10 mouse cellular contexts compared by ENCODE assay signal in genomic region chr7:118517819-118518218, GRCm38 (mm10). TPM values are rescaled to one million over a fixed set of nuclear protein-coding genes. Genes with fewer than 3 reads are reported as not detected.
A peak's percentile ranks its signal among the peaks of the same experiment; 100 is the strongest.
DNase-seq lines count a peak whose midpoint lies in the region; ATAC-seq and TF ChIP-seq lines count a peak whose summit lies in the region.
"Had no signal": no experiment of that assay in that cellular context is flagged by ENCODE, and none has a peak within 500 bp of the region (broad histone marks: within the 10 kb centered on the region; RNA-seq: fewer than 3 reads in every experiment).

No protein-coding gene starts in this region.

- in situ Hi-C loops in Patski (cut with MboI; ENCODE audit: low pct_unique_long_range_greater_than_20kb) = no loop called here

- H3K9ac ChIP-seq in hindbrain, postnatal 0 days (replicated peaks; ENCODE audit: low read length) = no peak overlapping the region
- H3K9ac ChIP-seq in hindbrain, embryonic 12.5 days = no peak overlapping the region
- H3K9ac ChIP-seq in midbrain, embryonic 13.5 days (replicated peaks) = no peak overlapping the region
- H3K9ac ChIP-seq: limb, embryonic 13.5 days had no signal

- H3K4me2 ChIP-seq in hindbrain, postnatal 0 days (ENCODE audit: low read depth, low read length) = no peak overlapping the region
- H3K4me2 ChIP-seq in hindbrain, embryonic 12.5 days (replicated peaks) = no peak overlapping the region
- H3K4me2 ChIP-seq in midbrain, embryonic 13.5 days (replicated peaks) = no peak overlapping the region

- H3K4me1 ChIP-seq in hindbrain, postnatal 0 days (ENCODE audit: insufficient read depth, low read length) = no peaks in the 10 kb centered on the region
- peaks cover 6% of the 10 kb centered on the region; the same call in 1 of the 2 replicates for H3K4me1 ChIP-seq in hindbrain, embryonic 12.5 days
- no peaks in the 10 kb centered on the region for H3K4me1 ChIP-seq in midbrain, embryonic 13.5 days (replicated peaks)
- H3K4me1 ChIP-seq: limb, embryonic 13.5 days had no signal

- CTCF ChIA-PET in Patski (lab: Charles Lee) = interaction anchor here (1.0 to 3.5 kb wide), 13 partner anchors 9 to 210 kb away, joined by 3 to 24 read pairs (median 7); partner anchors contain the start of gene Syt17

- ATAC-seq in hindbrain, postnatal 0 days = peak; percentile 50; the same call in 1 of the 2 replicates
- no peak for ATAC-seq in hindbrain, embryonic 12.5 days (ENCODE audit: low FRiP score)
- no peak for ATAC-seq in Patski
- peak; percentile 50; the same call in 1 of the 2 replicates for ATAC-seq in midbrain, embryonic 13.5 days
- no peak for ATAC-seq in erythroblast, adult 5-6 weeks (replicated peaks; ENCODE audit: low FRiP score, poor library complexity, severe bottlenecking)

- H3K27me3 ChIP-seq in hindbrain, postnatal 0 days (ENCODE audit: insufficient read depth, low read length) = no peaks in the 10 kb centered on the region
- no peaks in the 10 kb centered on the region; the same call in 1 of the 2 replicates for H3K27me3 ChIP-seq in hindbrain, embryonic 12.5 days
- H3K27me3 ChIP-seq in Patski = no peaks in the 10 kb centered on the region
- H3K27me3 ChIP-seq in midbrain, embryonic 13.5 days = 0 out of 2 replicates have a peak, but pooled peaks cover 3% of the 10 kb centered on the region
- H3K27me3 ChIP-seq: limb, embryonic 13.5 days had no signal

- TF ChIP-seq CTCF in hindbrain, postnatal 0 days (IDR thresholded peaks at IDR 0.05; ENCODE audit: low read depth) = peak; percentile 57
- peak; percentile 18 for TF ChIP-seq CTCF in Patski (IDR thresholded peaks at IDR 0.05)

- intact Hi-C loops in left cerebral cortex, postnatal 36 days (cut with DNase I) = loop anchor here (1.0 kb wide), 2 partner anchors 70 to 214 kb away; partner anchors contain the start of gene Syt17

- POLR2A ChIA-PET in Patski (lab: Charles Lee) = interaction anchor here (0.7 kb wide), 1 partner anchor 55 kb away, joined by 3 read pairs; no protein-coding TSS in a partner anchor

- DNase-seq in hindbrain, postnatal 0 days (ENCODE audit: low spot score) = peak; percentile 15
- no peak for DNase-seq in Patski (ENCODE audit: low read depth, low spot score)
- peak; percentile 19 for DNase-seq in kidney, postnatal 14 days
- no peak for DNase-seq in left cerebral cortex, postnatal 36 days (ENCODE audit: low spot score in 2 of 2)
- DNase-seq in layer of hippocampus, postnatal 36 days = no peak

- WGBS in hindbrain, postnatal 0 days = 72% methylated on average over 2 of the region's 2 CpGs
- 62% methylated on average over 2 of the region's 2 CpGs for WGBS in hindbrain, embryonic 12.5 days
- WGBS in midbrain, embryonic 13.5 days = 70% methylated on average over 2 of the region's 2 CpGs

- H3K27ac ChIP-seq in hindbrain, postnatal 0 days = no peak overlapping the region
- H3K27ac ChIP-seq in hindbrain, embryonic 12.5 days = no peak overlapping the region
- no peak overlapping the region for H3K27ac ChIP-seq in midbrain, embryonic 13.5 days
- H3K27ac ChIP-seq: limb, embryonic 13.5 days had no signal

- no peaks in the 10 kb centered on the region for H3K36me3 ChIP-seq in hindbrain, postnatal 0 days (ENCODE audit: insufficient read depth, low read length)
- H3K36me3 ChIP-seq in hindbrain, embryonic 12.5 days = no peaks in the 10 kb centered on the region
- H3K36me3 ChIP-seq in midbrain, embryonic 13.5 days = peaks cover 7% of the 10 kb centered on the region; the same call in 1 of the 2 replicates
- H3K36me3 ChIP-seq: limb, embryonic 13.5 days had no signal

- no peak overlapping the region for H3K4me3 ChIP-seq in hindbrain, postnatal 0 days (ENCODE audit: low read length)
- no peak overlapping the region for H3K4me3 ChIP-seq in hindbrain, embryonic 12.5 days
- H3K4me3 ChIP-seq in midbrain, embryonic 13.5 days (replicated peaks) = no peak overlapping the region
- H3K4me3 ChIP-seq: erythroblast, embryonic 14.5 days; limb, embryonic 13.5 days had no signal

- H3K9me3 ChIP-seq in hindbrain, postnatal 0 days (ENCODE audit: low read length) = no peaks in the 10 kb centered on the region
- no peaks in the 10 kb centered on the region for H3K9me3 ChIP-seq in hindbrain, embryonic 12.5 days (replicated peaks)
- no peaks in the 10 kb centered on the region for H3K9me3 ChIP-seq in midbrain, embryonic 13.5 days
- H3K9me3 ChIP-seq: limb, embryonic 13.5 days had no signal

RNA-seq across cellular contexts. Expression of gene Coq7, which starts 15.3 kb away (rescaled TPM):
- 32.0 and 35.8 TPM in 2 replicates for total RNA-seq in hindbrain, postnatal 0 days (2014; rRNA removed)
- 154 and 157 TPM in 2 replicates for polyA plus RNA-seq in hindbrain, postnatal 0 days (2015; fragmentation: Nextera tagmentation; extraction: Ambion mirVana)
- polyA plus RNA-seq in hindbrain, embryonic 12.5 days (2016; fragmentation: Nextera tagmentation; extraction: Ambion mirVana) = 83.3 and 90.4 TPM in 2 replicates
- polyA plus RNA-seq in Patski (2021) = 61.7 TPM
- 98.8 and 110 TPM in 2 replicates for polyA plus RNA-seq in midbrain, embryonic 13.5 days (2015; fragmentation: Nextera tagmentation; extraction: Ambion mirVana)
- total RNA-seq in erythroblast, adult 5-6 weeks (2015; ENCODE audit: low replicate concordance) = 8.5 and 8.6 TPM in 2 replicates
- total RNA-seq in erythroblast, adult 5-6 weeks (2017; ENCODE audit: low replicate concordance) = 2.2 and 5.3 TPM in 2 replicates
- total RNA-seq in left cerebral cortex, postnatal 36 days (2021) = 10 to 100 TPM; 30.8 to 37.6 TPM
- total RNA-seq in layer of hippocampus, postnatal 36 days (2021) = 10 to 100 TPM; 32.5 to 32.9 TPM

RNA-seq across cellular contexts. Expression of gene Itpripl2, which starts 26.0 kb away (rescaled TPM):
- total RNA-seq in hindbrain, postnatal 0 days (2014; rRNA removed) = 4.5 and 6.1 TPM in 2 replicates
- polyA plus RNA-seq in hindbrain, postnatal 0 days (2015; fragmentation: Nextera tagmentation; extraction: Ambion mirVana) = 0.66 and 0.73 TPM in 2 replicates
- polyA plus RNA-seq in hindbrain, embryonic 12.5 days (2016; fragmentation: Nextera tagmentation; extraction: Ambion mirVana) = 3.4 and 3.9 TPM in 2 replicates
- 23.7 TPM for polyA plus RNA-seq in Patski (2021)
- 0.75 and 0.79 TPM in 2 replicates for polyA plus RNA-seq in midbrain, embryonic 13.5 days (2015; fragmentation: Nextera tagmentation; extraction: Ambion mirVana)
- 5.0 and 5.6 TPM in 2 replicates for total RNA-seq in erythroblast, adult 5-6 weeks (2015; ENCODE audit: low replicate concordance)
- total RNA-seq in erythroblast, adult 5-6 weeks (2017; ENCODE audit: low replicate concordance) = 5.5 and 6.6 TPM in 2 replicates
- 1 to 10 TPM; 2.7 to 3.4 TPM for total RNA-seq in left cerebral cortex, postnatal 36 days (2021)
- total RNA-seq in layer of hippocampus, postnatal 36 days (2021) = 1 to 10 TPM; 3.2 to 3.6 TPM
- polyA plus RNA-seq: erythroblast, embryonic 14.5 days had no signal

Comparison
In these comparisons a context has a peak if more than half of its experiments do, and no peak if none do; other contexts are left out.
1. ATAC-seq: peak in hindbrain, postnatal 0 days (single experiment) and midbrain, embryonic 13.5 days (single experiment); none in hindbrain, embryonic 12.5 days (single experiment), Patski (single experiment) and erythroblast, adult 5-6 weeks (single experiment).
2. DNase-seq: peak in hindbrain, postnatal 0 days (single experiment) and kidney, postnatal 14 days (single experiment); none in Patski (single experiment), left cerebral cortex, postnatal 36 days (0 of 2) and layer of hippocampus, postnatal 36 days (0 of 2).